Mouse (Mus musculus): ENCODE data around the gene Kcnj11.

The Kcnj11 gene

DNA sequence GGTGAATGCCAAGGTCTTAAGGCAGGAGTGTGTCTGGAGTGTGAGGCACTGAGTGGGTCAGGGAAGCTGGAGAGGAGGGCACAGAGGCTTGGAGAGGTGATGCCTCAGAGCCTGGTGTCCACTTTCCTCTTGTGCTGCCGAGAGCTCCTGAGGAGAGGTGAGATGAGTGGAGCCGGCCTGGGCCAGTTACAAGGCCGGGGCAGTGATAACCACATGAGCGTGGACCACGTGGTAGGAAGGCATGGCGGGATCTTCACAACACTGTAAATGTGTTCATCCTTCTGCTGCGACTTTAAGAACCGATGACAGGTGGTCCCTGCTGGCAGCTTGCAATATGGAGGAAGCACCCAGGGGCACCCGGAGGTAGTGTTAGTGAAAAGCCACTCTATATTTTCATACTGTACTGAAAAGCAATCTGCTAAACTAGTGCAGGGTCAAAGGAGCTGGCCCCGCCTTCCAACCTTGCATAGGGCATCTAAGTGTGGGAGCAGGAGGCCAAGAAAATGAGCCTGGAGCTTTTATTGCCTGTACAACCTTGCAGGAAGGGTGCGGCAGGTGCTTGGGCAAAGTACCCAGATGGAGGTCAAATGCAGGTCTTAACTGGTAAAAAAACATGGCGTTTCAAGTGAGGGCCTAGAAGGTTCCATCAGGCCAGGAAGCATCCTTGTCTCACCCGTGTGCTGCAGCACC is 52.5 kb downstream of the Kcnj11 start:
- ATAC-seq (ENCODE audit: low TSS enrichment), result no peak

DNA sequence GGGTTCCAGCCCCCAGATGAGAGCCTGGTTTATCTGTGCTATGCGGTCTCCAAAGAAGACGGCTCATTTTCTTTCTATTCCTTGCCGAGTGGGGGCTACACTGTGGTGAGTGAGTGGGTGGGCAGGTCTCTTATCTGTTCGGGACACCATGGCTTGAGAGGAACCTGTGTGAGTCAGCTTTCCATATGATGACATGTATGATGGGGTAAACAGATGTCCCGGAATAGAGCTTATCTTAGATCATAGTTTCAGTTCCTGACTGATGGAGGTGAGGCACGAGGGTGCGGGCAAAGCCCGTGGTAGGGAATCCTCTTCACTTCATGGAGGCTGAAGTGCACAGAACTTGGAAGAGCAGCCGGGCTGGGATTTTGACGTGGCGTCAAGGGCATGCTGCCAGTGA is 54.7 kb downstream of the Kcnj11 start:
- ATAC-seq (ENCODE audit: low TSS enrichment), result no peak

DNA sequence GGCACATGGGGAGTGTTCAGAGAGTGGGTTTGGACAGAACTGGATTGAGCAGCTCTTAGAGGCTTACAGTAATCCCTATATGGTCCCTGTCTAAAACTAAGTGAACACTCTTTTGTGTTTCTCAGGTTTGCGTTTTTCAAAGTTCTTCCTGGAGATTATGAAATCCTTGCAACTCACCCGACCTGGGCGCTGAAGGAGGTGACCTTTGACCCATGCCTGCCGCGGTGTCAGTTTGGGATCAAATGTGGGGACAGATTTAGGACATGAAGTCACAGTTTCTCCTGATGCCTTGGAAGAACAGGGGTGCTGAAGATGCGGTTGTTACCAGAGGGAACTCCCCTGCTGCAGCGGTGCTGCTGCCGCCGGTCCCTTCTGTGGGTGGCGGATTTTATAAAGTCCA is 56.5 kb downstream of the Kcnj11 start:
- no peak for ATAC-seq (ENCODE audit: low TSS enrichment)

Measured in frontal cortex, adult (tissue).